Mouse (Mus musculus) MEL (cell line): ENCODE results near the gene Raver2. TPM values are rescaled to one million over a fixed set of nuclear protein-coding genes. Genes with fewer than 3 reads are reported as not detected.

ENCODE experiments used
- DNase-seq: peaks from one replicate; pipeline ENCODE4 v3.0.0; 2011; ENCODE audit warnings: low read depth, low spot score
- H3K27ac ChIP-seq: 2 replicates; pipeline ENCODE4 v1.5.1; 2012; ENCODE audit warnings: low read depth, mild to moderate bottlenecking, control low read depth, low read length, moderate library complexity; ENCODE audit not compliant: control insufficient read depth
- H3K27me3 ChIP-seq, 2 experiments: fragments of 150-350 bp in 1 of 2; sonication (generic) in 1 of 2; 2 replicates each; pipeline ENCODE4 v1.6.1; 2012; ENCODE audit warnings: low read length in 2 of 2, mild to moderate bottlenecking in 2 of 2, improper control_type of control experiment in 1 of 2, moderate library complexity in 1 of 2; ENCODE audit not compliant: insufficient read depth in 2 of 2, control insufficient read depth in 1 of 2
- H3K36me3 ChIP-seq, 2 experiments: 2 replicates each; pipeline ENCODE4 v1.6.1; 2012 to 2014; ENCODE audit warnings: low read length in 2 of 2, improper control_type of control experiment in 1 of 2, inconsistent platforms in 1 of 2, mild to moderate bottlenecking in 1 of 2; ENCODE audit not compliant: insufficient read depth in 2 of 2, control insufficient read depth in 1 of 2
- H3K4me1 ChIP-seq, 2 experiments: fragments of 150-350 bp in 1 of 2; sonication (generic) in 1 of 2; 2 replicates each; pipeline ENCODE4 v1.6.1; 2012; ENCODE audit warnings: low read length in 2 of 2, improper control_type of control experiment in 1 of 2, mild to moderate bottlenecking in 1 of 2; ENCODE audit not compliant: insufficient read depth in 2 of 2, control insufficient read depth in 1 of 2
- H3K4me3 ChIP-seq, 2 experiments: fragments of 150-350 bp in 1 of 2; sonication (generic) in 1 of 2; 2 replicates each; pipeline ENCODE4 v1.5.1; 2012; ENCODE audit warnings: low read depth in 2 of 2, low read length in 2 of 2, mild to moderate bottlenecking in 2 of 2, moderate library complexity in 2 of 2, control low read depth in 1 of 2, improper control_type of control experiment in 1 of 2; ENCODE audit not compliant: control insufficient read depth in 1 of 2, insufficient read depth in 1 of 2
- H3K79me2 ChIP-seq: 2 replicates; pipeline ENCODE4 v1.6.1; 2012; ENCODE audit warnings: mild to moderate bottlenecking, low read length, moderate library complexity; ENCODE audit not compliant: control insufficient read depth, poor library complexity, insufficient read depth
- H3K9ac ChIP-seq: 2 replicates; pipeline ENCODE4 v1.6.1; 2012; ENCODE audit warnings: low read depth, mild to moderate bottlenecking, control low read depth, low read length, moderate library complexity; ENCODE audit not compliant: control insufficient read depth, poor library complexity, severe bottlenecking
- H3K9me3 ChIP-seq: fragments of 150-350 bp; sonication (generic); replicated peaks from 2 replicates; pipeline ENCODE4 v1.6.1; 2012; ENCODE audit warnings: mild to moderate bottlenecking, low read length, improper control_type of control experiment, moderate library complexity; ENCODE audit not compliant: insufficient read depth
- BHLHE40 ChIP-seq: IDR thresholded peaks from 2 replicates; pipeline ENCODE4 v1.6.1; 2012; ENCODE audit warnings: low read depth, mild to moderate bottlenecking, inconsistent platforms, low read length, improper control_type of control experiment, borderline replicate concordance
- E2F4 ChIP-seq: IDR thresholded peaks from 2 replicates; pipeline ENCODE4 v1.6.1; 2011; ENCODE audit warnings: low read depth, low read length, improper control_type of control experiment, borderline replicate concordance
- ELF1 ChIP-seq: IDR thresholded peaks from 2 replicates; pipeline ENCODE4 v1.6.1; 2014; ENCODE audit warnings: low read depth, mild to moderate bottlenecking, inconsistent platforms, low read length, improper control_type of control experiment, moderate library complexity
- GABPA ChIP-seq: IDR thresholded peaks from 2 replicates; pipeline ENCODE4 v1.6.1; 2012; ENCODE audit warnings: low read depth, mild to moderate bottlenecking, inconsistent platforms, low read length, improper control_type of control experiment, moderate library complexity
- GATA1 ChIP-seq: IDR thresholded peaks from 2 replicates; pipeline ENCODE4 v1.6.1; 2011; ENCODE audit warnings: low read depth, low read length, improper control_type of control experiment
- HCFC1 ChIP-seq: IDR thresholded peaks from 2 replicates; pipeline ENCODE4 v1.6.1; 2012; ENCODE audit warnings: low read depth, mild to moderate bottlenecking, inconsistent platforms, low read length, improper control_type of control experiment, moderate library complexity
- KAT2A ChIP-seq: conservative IDR thresholded peaks from 2 replicates; pipeline ENCODE4 v1.6.1; 2012; ENCODE audit warnings: low read depth, low read length, improper control_type of control experiment, inconsistent platforms
- MEF2A ChIP-seq: IDR thresholded peaks from 2 replicates; pipeline ENCODE4 v1.6.1; 2014; ENCODE audit warnings: low read depth, mild to moderate bottlenecking, inconsistent platforms, low read length, improper control_type of control experiment; ENCODE audit not compliant: poor library complexity, insufficient replicate concordance, severe bottlenecking; ENCODE audit errors: extremely low read depth
- MXI1 ChIP-seq: IDR thresholded peaks from 2 replicates; pipeline ENCODE4 v1.6.1; 2011; ENCODE audit warnings: mild to moderate bottlenecking, low read depth, low read length, improper control_type of control experiment
- MYB ChIP-seq: IDR thresholded peaks from 2 replicates; pipeline ENCODE4 v1.6.1; 2011; ENCODE audit warnings: mild to moderate bottlenecking, low read depth, low read length, improper control_type of control experiment
- NRF1 ChIP-seq: IDR thresholded peaks from 2 replicates; pipeline ENCODE4 v1.6.1; 2014; ENCODE audit warnings: low read depth, mild to moderate bottlenecking, inconsistent platforms, low read length, improper control_type of control experiment, moderate library complexity; ENCODE audit not compliant: poor library complexity, insufficient read depth, severe bottlenecking
- POLR2A ChIP-seq, 2 experiments: IDR thresholded peaks; 2 replicates each; pipeline ENCODE4 v1.6.1; 2011 to 2012; ENCODE audit warnings: low read length in 2 of 2, mild to moderate bottlenecking in 2 of 2, control low read depth in 1 of 2, improper control_type of control experiment in 1 of 2, low read depth in 1 of 2, moderate library complexity in 1 of 2; ENCODE audit not compliant: control insufficient read depth in 1 of 2, insufficient read depth in 1 of 2, poor library complexity in 1 of 2
- POLR2AphosphoS2 ChIP-seq: IDR thresholded peaks from 2 replicates; pipeline ENCODE4 v1.6.1; 2011; ENCODE audit warnings: low read length, improper control_type of control experiment
- POLR2AphosphoS5 ChIP-seq: IDR thresholded peaks from 2 replicates; pipeline ENCODE4 v1.6.1; 2012; ENCODE audit warnings: low read depth, borderline replicate concordance, mild to moderate bottlenecking, inconsistent platforms, low read length, moderate library complexity, mixed read lengths
- RCOR1 ChIP-seq: IDR thresholded peaks from 2 replicates; pipeline ENCODE4 v1.6.1; 2012; ENCODE audit warnings: low read depth, mild to moderate bottlenecking, inconsistent platforms, low read length, improper control_type of control experiment
- SMC3 ChIP-seq: IDR thresholded peaks from 2 replicates; pipeline ENCODE4 v1.6.1; 2011; ENCODE audit warnings: low read depth, low read length, improper control_type of control experiment
- TBP ChIP-seq: IDR thresholded peaks from 2 replicates; pipeline ENCODE4 v1.8.0; 2011; ENCODE audit warnings: low read depth, low read length, improper control_type of control experiment
- TCF12 ChIP-seq: IDR thresholded peaks from 2 replicates; pipeline ENCODE4 v1.6.1; 2014; ENCODE audit warnings: low read depth, mild to moderate bottlenecking, inconsistent platforms, low read length, improper control_type of control experiment, moderate library complexity
- UBTF ChIP-seq: IDR thresholded peaks from 2 replicates; pipeline ENCODE4 v1.6.1; 2012; ENCODE audit warnings: low read depth, mild to moderate bottlenecking, inconsistent platforms, low read length, improper control_type of control experiment, moderate library complexity, borderline replicate concordance; ENCODE audit not compliant: insufficient read depth
- USF1 ChIP-seq: IDR thresholded peaks from 2 replicates; pipeline ENCODE4 v1.6.1; 2014; ENCODE audit warnings: low read depth, mild to moderate bottlenecking, inconsistent platforms, low read length, improper control_type of control experiment, moderate library complexity
- USF2 ChIP-seq, 2 experiments: IDR thresholded peaks; 2 replicates each; pipeline ENCODE4 v1.6.1; 2011 to 2012; ENCODE audit warnings: improper control_type of control experiment in 2 of 2, low read length in 2 of 2, borderline replicate concordance in 1 of 2, inconsistent platforms in 1 of 2, low read depth in 1 of 2, mild to moderate bottlenecking in 1 of 2; ENCODE audit not compliant: insufficient read depth in 1 of 2
- ZKSCAN1 ChIP-seq: IDR thresholded peaks from 2 replicates; pipeline ENCODE4 v1.6.1; 2012; ENCODE audit warnings: low read depth, mild to moderate bottlenecking, inconsistent platforms, low read length, improper control_type of control experiment, moderate library complexity
- ZMIZ1 ChIP-seq: IDR thresholded peaks from 2 replicates; pipeline ENCODE4 v1.6.1; 2012; ENCODE audit warnings: low read depth, mild to moderate bottlenecking, inconsistent platforms, low read length, improper control_type of control experiment, moderate library complexity
- ZNF384 ChIP-seq: IDR thresholded peaks from 2 replicates; pipeline ENCODE4 v1.6.1; 2012; ENCODE audit warnings: low read depth, mild to moderate bottlenecking, inconsistent platforms, low read length, improper control_type of control experiment
- polyA plus RNA-seq, 2 experiments: library from polyadenylated mRNA; stranded (reverse) in 1 of 2; unstranded in 1 of 2; fragments of >175 nt in 1 of 2; fragments of >200 nt in 1 of 2; gene quantifications; 2 replicates each; pipeline versions ENCODE4 v1.2.1 to v1.2.4; 2012; ENCODE audit warnings: low replicate concordance in 2 of 2, low read depth in 1 of 2; ENCODE audit not compliant: insufficient read length in 2 of 2, insufficient read depth in 1 of 2, missing spikeins in 1 of 2
- total RNA-seq: library from RNA; depleted of rRNA; stranded (reverse); fragments of 300-350 nt; gene quantifications from 2 replicates; pipeline ENCODE4 v1.2.3, GENCODE M21; 2012; rRNA removed

Raver2 gene
- total RNA-seq (0.03 and 0.04 TPM in 2 replicates), polyA plus RNA-seq (under 1 TPM in 1 of 2 experiments, not detected in 1; 0.03 TPM)

- H3K9me3 ChIP-seq: no peaks in the 10 kb centered on the region
- no peaks in the 10 kb centered on the region for H3K27me3 ChIP-seq
- DNase-seq: no peak
- H3K27ac ChIP-seq: no peak within 1 kb of the TSS
- H3K36me3 ChIP-seq: no peaks in the 10 kb centered on the region
- H3K9ac ChIP-seq: no peak within 1 kb of the TSS
- TF ChIP-seq MYB: no peak
- no peak for TF ChIP-seq E2F4
- TF ChIP-seq USF2 (IDR thresholded peaks at IDR 0.05; ENCODE audit: borderline replicate concordance in 1 of 2, insufficient read depth in 1 of 2, low read depth in 1 of 2, low read length in 2 of 2): no peak
- TF ChIP-seq UBTF: no peak
- no peak for TF ChIP-seq POLR2AphosphoS2
- TF ChIP-seq MXI1: no peak
- no peak for TF ChIP-seq GATA1
- no peak for TF ChIP-seq GABPA
- TF ChIP-seq POLR2AphosphoS5: no peak
- no peak for TF ChIP-seq ZKSCAN1
- H3K4me3 ChIP-seq: no peak within 1 kb of the TSS
- no peaks in the 10 kb centered on the region for H3K79me2 ChIP-seq
- peaks cover 0 to 2% of the 10 kb centered on the region in 2 experiments; a peak in 2 of 4 replicates for H3K4me1 ChIP-seq
Observed at GRCm38 (mm10) chr4:101068786-101069153, at the start of gene Raver2. TSS of gene Raver2 (plus strand) at chr4:101068983.

- no peaks in the 10 kb centered on the region for H3K36me3 ChIP-seq
- DNase-seq: no peak
- no peak within 1 kb of the TSS for H3K27ac ChIP-seq
- H3K9me3 ChIP-seq: no peaks in the 10 kb centered on the region
- no peaks in the 10 kb centered on the region for H3K79me2 ChIP-seq
- no peaks in the 10 kb centered on the region for H3K4me1 ChIP-seq
- H3K4me3 ChIP-seq: no peak within 1 kb of the TSS
- H3K27me3 ChIP-seq: no peaks in the 10 kb centered on the region; a peak in 1 of 4 replicates
- H3K9ac ChIP-seq: no peak within 1 kb of the TSS
- no peak for TF ChIP-seq ZMIZ1
Observed at GRCm38 (mm10) chr4:101020596-101020995, 48.2 kb upstream of the Raver2 start, which contains the start of gene Gm10577. TSS of gene Gm10577 (minus strand) at chr4:101020696.

- H3K36me3 ChIP-seq: no peaks in the 10 kb centered on the region
- no peak for TF ChIP-seq E2F4
- no peak for TF ChIP-seq BHLHE40
- TF ChIP-seq USF2 (IDR thresholded peaks at IDR 0.05; ENCODE audit: borderline replicate concordance in 1 of 2, insufficient read depth in 1 of 2, low read depth in 1 of 2, low read length in 2 of 2): no peak
- no peak for TF ChIP-seq TCF12
- TF ChIP-seq ZNF384: no peak
- TF ChIP-seq MXI1: no peak
- TF ChIP-seq ZMIZ1: no peak
- no peak for TF ChIP-seq MEF2A
- no peak for TF ChIP-seq ELF1
- no peak for TF ChIP-seq NRF1
- TF ChIP-seq RCOR1: no peak
- no peak for TF ChIP-seq SMC3
- TF ChIP-seq KAT2A: no peak
- no peak for TF ChIP-seq TBP
- TF ChIP-seq USF1: no peak
- no peak for TF ChIP-seq POLR2A (IDR thresholded peaks at IDR 0.05; ENCODE audit: control insufficient read depth in 1 of 2, insufficient read depth in 1 of 2, low read depth in 1 of 2, low read length in 2 of 2, poor library complexity in 1 of 2)
- no peak for TF ChIP-seq GATA1
- TF ChIP-seq GABPA: no peak
- TF ChIP-seq HCFC1: no peak
- TF ChIP-seq MYB: no peak
- H3K27ac ChIP-seq: no peak overlapping the region
- H3K9ac ChIP-seq: no peak overlapping the region
- H3K4me3 ChIP-seq: no peak overlapping the region
- no peak for DNase-seq
- H3K79me2 ChIP-seq: no peaks in the 10 kb centered on the region
- H3K27me3 ChIP-seq: no peaks in the 10 kb centered on the region; a peak in 1 of 4 replicates
- H3K9me3 ChIP-seq: no peaks in the 10 kb centered on the region
- H3K4me1 ChIP-seq: no peaks in the 10 kb centered on the region
Observed at GRCm38 (mm10) chr4:101026566-101026965, 42.2 kb upstream of the Raver2 start.
